Mouse (Mus musculus) neural tube, embryonic 14.5 days (tissue): Measurements from ENCODE around the gene Ift122. TPM values are rescaled to one million over a fixed set of nuclear protein-coding genes. Genes with fewer than 3 reads are reported as not detected.

ENCODE experiments used
- ATAC-seq: fragments of 200-750 bp; cut with Nextera tagmentation; 2 replicates; pipeline ENCODE4 v1.8.0; 2017; ENCODE audit warnings: low read depth, mild to moderate bottlenecking, moderate TSS enrichment, moderate library complexity
- H3K27ac ChIP-seq: fragments of 300-500 bp; sonication (generic); 2 replicates; pipeline ENCODE4 v1.5.1; 2014; ENCODE audit warnings: low read depth, mild to moderate bottlenecking, control low read depth, low read length, moderate library complexity, mixed read lengths
- H3K27me3 ChIP-seq: fragments of 300-500 bp; sonication (generic); 2 replicates; pipeline ENCODE4 v1.6.1; 2014; ENCODE audit warnings: low read length; ENCODE audit not compliant: control insufficient read depth, insufficient read depth
- H3K36me3 ChIP-seq: fragments of 300-500 bp; sonication (generic); 2 replicates; pipeline ENCODE4 v1.6.1; 2014; ENCODE audit warnings: low read length, mixed read lengths; ENCODE audit not compliant: control insufficient read depth, insufficient read depth
- H3K4me1 ChIP-seq: fragments of 300-500 bp; sonication (generic); 2 replicates; pipeline ENCODE4 v1.6.1; 2014; ENCODE audit warnings: low read length; ENCODE audit not compliant: control insufficient read depth, insufficient read depth
- H3K4me2 ChIP-seq: fragments of 300-500 bp; sonication (generic); 2 replicates; pipeline ENCODE4 v1.6.1; 2014; ENCODE audit warnings: mild to moderate bottlenecking, low read depth, low read length, control low read depth
- H3K4me3 ChIP-seq: fragments of 300-500 bp; sonication (generic); 2 replicates; pipeline ENCODE4 v1.5.1; 2014; ENCODE audit warnings: low read depth, low read length, control low read depth, mixed read lengths
- H3K9ac ChIP-seq: fragments of 300-500 bp; sonication (generic); replicated peaks from 2 replicates; pipeline ENCODE4 v1.6.1; 2014; ENCODE audit warnings: low read depth, mild to moderate bottlenecking, control low read depth, low read length, mixed read lengths
- H3K9me3 ChIP-seq: fragments of 300-500 bp; sonication (generic); 2 replicates; pipeline ENCODE4 v1.6.1; 2016; ENCODE audit warnings: low read length; ENCODE audit not compliant: control insufficient read depth
- WGBS: fragments of 180-500 bp; shearing (Covaris S2); extraction: QIAGEN DNeasy Blood & Tissue Kit; methylation state at CpG from one replicate; pipeline ENCODE4 v1.1.7; 2014; 5-methylcytosine and 5-hydroxymethylcytosine counted together
- polyA plus RNA-seq: library from polyadenylated mRNA; unstranded; fragments of >200 nt; fragmentation: Nextera tagmentation; extraction: Ambion mirVana; gene quantifications from 2 replicates; pipeline ENCODE4 v1.2.1, GENCODE M21; 2014

Gene Ift122
- polyA plus RNA-seq, 1 experiment from 2014 or later = 28.3 TPM

DNA sequence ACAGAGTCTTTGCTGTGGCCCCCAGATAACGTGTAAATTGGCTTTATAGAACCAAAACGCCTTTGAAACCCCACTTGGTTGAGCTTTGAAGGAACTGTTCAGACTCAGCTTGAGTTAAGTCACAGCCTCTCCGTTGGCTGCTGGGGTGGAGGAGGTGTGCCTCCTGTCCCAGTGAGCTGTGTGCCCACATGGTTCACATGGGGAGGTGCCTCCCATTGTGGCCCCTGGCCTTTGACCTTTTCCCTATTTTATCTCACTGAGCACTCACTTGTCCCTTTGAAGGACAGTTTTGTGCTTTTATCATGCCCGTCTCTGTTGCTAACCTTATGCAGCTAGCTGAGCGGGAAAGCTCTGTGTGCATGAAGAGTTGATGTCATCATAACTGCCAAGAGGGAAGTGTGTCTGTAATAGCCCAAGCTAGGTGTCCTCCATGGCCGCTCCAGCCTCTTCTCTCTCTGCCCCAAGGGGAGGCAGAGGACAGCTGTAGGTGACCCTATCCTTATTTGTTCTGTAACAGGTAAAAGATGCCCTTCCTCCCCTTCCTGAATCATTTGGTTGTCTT is 55.2 kb downstream of the Ift122 start:
- Histone ChIP-seq H3K4me1 (no peaks in the 10 kb centered on the region), H3K9ac (no peak overlapping the region), H3K4me2 (no peak overlapping the region), H3K4me3 (no peak overlapping the region), H3K27me3 (no peaks in the 10 kb centered on the region), H3K9me3 (no peaks in the 10 kb centered on the region), H3K27ac (no peak overlapping the region), H3K36me3 (no peaks in the 10 kb centered on the region)
- no peak for ATAC-seq
- WGBS = 53% methylated on average over 6 of the region's 6 CpGs

DNA sequence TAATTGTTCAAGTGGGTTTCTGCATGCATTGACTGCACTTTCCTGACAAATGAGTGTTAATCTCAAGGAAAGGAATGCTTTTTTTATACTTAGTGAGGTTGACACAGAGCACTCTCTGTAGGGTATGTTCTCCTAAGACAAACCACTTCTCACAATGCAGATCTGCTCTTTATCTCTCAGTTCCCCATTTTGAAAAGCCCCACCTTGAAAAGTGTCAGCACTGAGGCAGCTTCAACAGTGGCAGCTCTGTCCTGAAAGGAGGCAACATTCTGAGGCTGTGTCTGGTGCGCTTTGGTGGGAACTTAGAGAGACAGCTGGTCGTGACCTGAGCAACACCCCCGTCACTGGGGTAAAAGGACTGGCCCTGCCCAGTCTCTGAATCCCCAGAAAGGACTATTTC is 55.8 kb downstream of the Ift122 start:
- no peaks in the 10 kb centered on the region for H3K9me3 ChIP-seq
- 69% methylated on average over 3 of the region's 3 CpGs for WGBS

DNA sequence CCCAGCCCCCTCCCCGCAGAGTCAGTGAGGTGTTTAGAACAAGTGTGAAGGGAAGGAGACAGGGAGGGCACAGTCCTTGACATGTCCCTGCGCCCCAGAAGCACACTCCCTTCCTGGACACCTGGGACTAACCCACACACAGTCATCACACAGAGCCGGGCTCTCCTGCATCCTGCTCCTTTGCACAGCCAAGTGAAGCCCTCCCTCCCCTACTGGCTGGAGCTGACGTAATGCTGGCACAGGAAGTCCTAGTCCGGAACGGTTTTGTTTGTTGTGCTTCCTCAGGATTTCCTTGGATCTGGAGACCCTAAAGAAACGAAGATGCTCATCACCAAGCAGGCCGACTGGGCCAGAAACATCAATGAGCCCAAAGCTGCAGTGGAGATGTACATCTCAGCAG is 56.7 kb downstream of the Ift122 start:
- Histone ChIP-seq H3K9me3 (no peaks in the 10 kb centered on the region), H3K27ac (no peak overlapping the region), H3K4me1 (no peaks in the 10 kb centered on the region), H3K36me3 (no peaks in the 10 kb centered on the region), H3K9ac (no peak overlapping the region), H3K4me2 (no peak overlapping the region), H3K27me3 (no peaks in the 10 kb centered on the region), H3K4me3 (no peak overlapping the region)
- ATAC-seq = no peak; the same call in 1 of the 2 replicates
- 81% methylated on average over 8 of the region's 8 CpGs for WGBS

More for the DNA sequence above, 55.8 kb downstream of the Ift122 start:
- Histone ChIP-seq H3K4me2 (no peak overlapping the region), H3K4me3 (no peak overlapping the region), H3K27me3 (no peaks in the 10 kb centered on the region), H3K9ac (no peak overlapping the region), H3K27ac (no peak overlapping the region), H3K4me1 (no peaks in the 10 kb centered on the region), H3K36me3 (no peaks in the 10 kb centered on the region)
- no peak for ATAC-seq

DNA sequence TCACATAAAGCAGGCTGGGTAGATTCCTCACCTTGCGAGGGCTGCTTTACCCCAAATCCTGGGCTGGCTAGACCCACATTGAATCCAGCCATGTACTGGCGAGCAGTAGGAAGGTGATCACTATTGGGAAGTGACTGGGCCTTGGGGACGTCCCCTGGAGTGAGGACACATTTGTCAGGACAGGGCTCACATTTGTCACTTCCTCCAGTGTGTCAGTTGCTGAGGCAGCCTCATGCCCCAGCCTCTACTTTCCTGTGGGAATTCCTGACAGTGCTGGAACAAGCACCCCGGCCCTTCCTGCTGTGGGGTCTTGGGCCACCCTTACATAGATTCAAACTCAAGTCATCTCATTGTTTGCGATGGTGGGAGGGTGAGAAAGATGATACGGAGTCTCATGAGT is 58.5 kb downstream of the Ift122 start:
- no peak for ATAC-seq
- 75% methylated on average over 6 of the region's 6 CpGs for WGBS
- Histone ChIP-seq H3K9ac (no peak overlapping the region), H3K36me3 (no peaks in the 10 kb centered on the region), H3K27ac (no peak overlapping the region), H3K9me3 (no peaks in the 10 kb centered on the region), H3K4me2 (no peak overlapping the region), H3K4me1 (no peaks in the 10 kb centered on the region), H3K27me3 (no peaks in the 10 kb centered on the region), H3K4me3 (no peak overlapping the region)

DNA sequence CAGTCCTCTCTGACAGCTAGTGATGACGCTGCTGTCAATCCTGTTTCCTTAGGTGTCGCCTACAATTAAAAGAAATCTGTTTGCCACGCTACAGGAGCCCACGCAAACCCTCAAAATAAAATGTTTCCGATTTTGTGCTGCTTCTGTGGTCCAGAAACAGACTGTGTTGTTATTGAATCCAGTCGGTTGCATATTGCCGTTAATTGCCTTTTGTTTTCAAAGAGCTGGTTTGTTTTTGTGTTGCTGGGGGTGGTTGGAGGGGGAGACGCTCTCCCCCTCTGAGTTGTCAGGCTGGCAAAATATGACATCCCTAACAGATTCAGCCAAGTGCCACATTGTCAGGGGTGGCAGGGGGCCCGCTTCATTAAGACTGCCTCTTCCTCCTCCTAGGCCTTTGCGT is 60.2 kb downstream of the Ift122 start:
- no peak for ATAC-seq
- WGBS = 84% methylated on average over 10 of the region's 10 CpGs
- Histone ChIP-seq H3K4me1 (no peaks in the 10 kb centered on the region), H3K27me3 (no peaks in the 10 kb centered on the region), H3K4me3 (no peak overlapping the region), H3K27ac (no peak overlapping the region), H3K36me3 (no peaks in the 10 kb centered on the region), H3K4me2 (no peak overlapping the region), H3K9ac (no peak overlapping the region), H3K9me3 (no peaks in the 10 kb centered on the region)

DNA sequence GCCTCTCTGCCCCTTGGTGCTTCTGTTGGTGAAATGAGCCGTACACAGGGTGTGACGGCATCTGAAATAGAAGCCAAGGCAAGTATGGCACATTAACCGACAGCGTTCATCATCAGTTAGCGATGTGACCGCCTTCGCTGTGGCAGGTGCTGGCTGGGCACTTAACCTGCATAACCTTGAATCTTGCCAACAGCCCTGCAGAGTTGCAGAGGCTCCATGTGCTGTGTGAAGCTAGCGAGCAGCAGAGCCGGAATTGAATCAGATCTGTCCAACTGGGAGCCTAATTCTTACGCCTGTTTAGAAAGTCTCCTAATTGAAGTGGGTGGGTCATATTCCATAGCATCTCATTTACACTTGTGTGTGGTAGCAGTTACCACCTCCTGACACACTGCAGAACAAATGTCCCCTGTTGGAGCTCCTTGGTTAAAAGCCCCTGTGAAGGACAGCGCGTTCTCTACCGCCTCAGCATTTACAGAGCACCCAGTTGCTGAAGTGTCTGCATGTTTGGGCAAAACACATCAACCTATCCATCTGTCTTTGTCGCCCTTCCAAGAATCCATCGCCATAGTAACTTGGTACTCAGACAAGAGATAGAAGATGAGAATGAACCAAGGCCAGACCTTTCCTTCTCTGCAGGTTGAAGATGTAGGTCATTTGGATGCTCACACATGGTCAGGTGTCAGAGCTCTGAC is 61.4 kb downstream of the Ift122 start:
- Histone ChIP-seq H3K4me2 (no peak overlapping the region), H3K4me1 (no peaks in the 10 kb centered on the region), H3K36me3 (no peaks in the 10 kb centered on the region), H3K9me3 (no peaks in the 10 kb centered on the region), H3K9ac (no peak overlapping the region), H3K27me3 (no peaks in the 10 kb centered on the region), H3K27ac (no peak overlapping the region), H3K4me3 (no peak overlapping the region)
- no peak for ATAC-seq
- 75% methylated on average over 15 of the region's 15 CpGs for WGBS

DNA sequence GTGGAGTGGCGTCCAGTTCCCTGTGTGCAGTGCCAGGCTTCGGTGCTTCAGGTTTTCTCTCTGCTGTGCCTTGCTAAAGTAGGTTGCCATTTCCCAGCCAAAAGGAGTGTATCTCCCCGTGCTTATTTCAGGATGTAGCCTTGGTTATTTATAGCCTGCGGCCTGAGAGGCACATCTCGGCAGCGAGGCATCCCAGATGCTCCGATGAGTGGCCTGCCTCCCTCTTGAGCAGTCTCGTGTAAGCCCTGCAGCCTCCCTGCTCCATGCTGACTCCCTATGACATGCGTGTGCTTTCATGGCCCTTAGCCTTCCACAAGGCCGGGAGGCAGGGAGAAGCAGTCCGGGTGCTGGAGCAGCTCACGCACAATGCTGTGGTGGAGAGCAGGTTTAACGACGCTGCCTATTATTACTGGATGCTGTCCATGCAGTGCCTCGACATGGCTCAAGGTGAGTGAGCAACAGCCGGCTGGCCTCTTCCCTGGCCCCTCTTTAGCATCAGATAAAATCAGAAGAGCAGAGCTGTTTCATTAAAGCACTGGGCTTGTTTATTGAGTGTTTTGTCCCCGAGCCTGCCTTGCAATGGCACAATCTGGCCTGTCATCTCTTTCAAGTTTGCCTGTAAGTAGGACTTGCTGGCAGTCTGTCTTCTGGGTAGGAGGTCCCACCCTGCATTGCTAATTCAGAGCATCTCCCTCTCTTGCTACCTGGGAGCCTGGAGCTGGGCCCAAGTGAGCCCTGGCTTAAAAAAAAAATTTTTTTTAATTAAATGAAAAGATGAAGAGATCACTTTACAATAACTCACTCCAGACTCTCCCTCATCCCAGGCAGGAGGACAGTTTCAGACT is 62.6 kb downstream of the Ift122 start:
- Histone ChIP-seq H3K9me3 (no peaks in the 10 kb centered on the region), H3K9ac (0 out of 2 replicates have a peak overlapping the region, but pooled peaks have one; percentile 7), H3K36me3 (no peaks in the 10 kb centered on the region), H3K4me2 (no peak overlapping the region), H3K4me1 (no peaks in the 10 kb centered on the region), H3K27me3 (no peaks in the 10 kb centered on the region), H3K4me3 (no peak overlapping the region), H3K27ac (no peak overlapping the region)
- no peak for ATAC-seq
- WGBS = 62% methylated on average over 17 of the region's 17 CpGs

DNA sequence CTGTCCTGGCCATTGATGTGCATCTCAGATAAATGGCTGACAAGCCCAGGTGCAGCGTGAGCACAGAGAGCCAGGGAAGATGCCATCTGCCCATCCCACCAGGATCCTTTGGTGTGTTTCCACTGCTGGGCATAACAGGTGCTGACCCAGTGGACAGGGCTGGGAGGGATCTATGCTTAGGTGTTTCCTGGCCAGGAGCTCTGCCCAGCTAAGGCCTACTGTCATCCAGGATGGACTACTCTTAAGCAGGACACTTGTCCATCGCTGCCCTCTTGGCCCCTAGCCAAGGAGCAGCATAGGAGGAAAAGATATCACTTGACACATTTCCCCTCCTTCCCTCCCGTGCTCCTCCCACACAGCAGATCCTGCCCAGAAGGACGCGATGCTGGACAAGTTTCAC is 63.3 kb downstream of the Ift122 start:
- no peaks in the 10 kb centered on the region for H3K9me3 ChIP-seq
- ATAC-seq = no peak
- no peaks in the 10 kb centered on the region for H3K27me3 ChIP-seq
- no peak overlapping the region for H3K27ac ChIP-seq
- 90% methylated on average over 5 of the region's 5 CpGs for WGBS
- H3K4me3 ChIP-seq = no peak overlapping the region
- no peak overlapping the region for H3K4me2 ChIP-seq
- H3K36me3 ChIP-seq = no peaks in the 10 kb centered on the region
- H3K4me1 ChIP-seq = no peaks in the 10 kb centered on the region
- H3K9ac ChIP-seq = no peak overlapping the region

DNA sequence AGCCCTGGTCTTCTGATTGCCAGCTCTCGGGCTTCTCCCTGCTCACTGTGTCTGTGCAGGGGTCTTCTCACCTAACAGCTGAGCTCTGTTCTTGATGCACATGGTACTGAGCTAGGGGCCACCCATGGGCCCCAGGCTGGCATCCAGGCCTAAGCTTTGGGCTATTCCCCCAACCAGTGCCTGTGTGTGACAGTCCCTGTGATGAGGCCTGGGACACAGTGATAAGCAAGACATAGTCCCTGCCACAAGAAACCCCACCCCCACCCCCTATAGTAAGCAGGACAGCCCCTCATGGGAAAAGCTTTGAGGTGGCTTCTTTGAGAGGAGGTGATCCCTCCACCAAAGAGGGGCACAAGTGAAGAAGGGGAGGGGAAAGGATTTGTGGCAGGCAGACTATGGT is 65.3 kb downstream of the Ift122 start:
- Histone ChIP-seq H3K9me3 (no peaks in the 10 kb centered on the region), H3K27me3 (no peaks in the 10 kb centered on the region), H3K4me1 (no peaks in the 10 kb centered on the region), H3K27ac (no peak overlapping the region), H3K36me3 (no peaks in the 10 kb centered on the region), H3K9ac (no peak overlapping the region), H3K4me3 (no peak overlapping the region), H3K4me2 (no peak overlapping the region)
- WGBS = 95% methylated on average over 1 of the region's 1 CpGs
- ATAC-seq = no peak
